Mouse (Mus musculus) macrophage (primary cell): ENCODE results near the gene Appbp2. TPM values are rescaled to one million over a fixed set of nuclear protein-coding genes. Genes with fewer than 3 reads are reported as not detected.
"Not testable (repeated sequence)": the region's sequence is repeated elsewhere in the genome, so short reads cannot be mapped to it uniquely, and the experiment has no call there.

Experiments
- H3K27ac ChIP-seq: fragments of 350-480 bp; formaldehyde crosslinking; 2 replicates; pipeline ENCODE4 v1.9.0; 2021
- H3K36me3 ChIP-seq: fragments of 350-480 bp; formaldehyde crosslinking; 2 replicates; pipeline ENCODE4 v1.9.0; 2021; ENCODE audit errors: inconsistent target
- H3K4me3 ChIP-seq: fragments of 350-480 bp; formaldehyde crosslinking; 2 replicates; pipeline ENCODE4 v1.9.0; 2021; ENCODE audit errors: inconsistent target
- H3K79me2 ChIP-seq: fragments of 350-480 bp; formaldehyde crosslinking; 2 replicates; pipeline ENCODE4 v1.9.0; 2021; ENCODE audit errors: inconsistent target
- WGBS: methylation state at CpG from one replicate; pipeline ENCODE4 v1.1.7; 2026; ENCODE audit warnings: inconsistent platforms; ENCODE audit not compliant: missing documents; 5-methylcytosine and 5-hydroxymethylcytosine counted together
- polyA plus RNA-seq: library from polyadenylated mRNA; stranded (reverse); fragments of 250-400 nt; gene quantifications from 3 replicates; pipeline ENCODE4 v1.2.4, GENCODE M21; 2018; ENCODE audit warnings: inconsistent platforms

The Appbp2 gene
- polyA plus RNA-seq, 1 experiment from 2014 or later: 13.8 TPM

- WGBS: 88% methylated on average over 1 of the region's 1 CpGs
- not testable (repeated sequence) for H3K79me2 ChIP-seq, H3K4me3 ChIP-seq, H3K27ac ChIP-seq, H3K36me3 ChIP-seq
Observed at GRCm38 (mm10) chr11:85163014-85163413, 71.9 kb downstream of the Appbp2 start.

DNA sequence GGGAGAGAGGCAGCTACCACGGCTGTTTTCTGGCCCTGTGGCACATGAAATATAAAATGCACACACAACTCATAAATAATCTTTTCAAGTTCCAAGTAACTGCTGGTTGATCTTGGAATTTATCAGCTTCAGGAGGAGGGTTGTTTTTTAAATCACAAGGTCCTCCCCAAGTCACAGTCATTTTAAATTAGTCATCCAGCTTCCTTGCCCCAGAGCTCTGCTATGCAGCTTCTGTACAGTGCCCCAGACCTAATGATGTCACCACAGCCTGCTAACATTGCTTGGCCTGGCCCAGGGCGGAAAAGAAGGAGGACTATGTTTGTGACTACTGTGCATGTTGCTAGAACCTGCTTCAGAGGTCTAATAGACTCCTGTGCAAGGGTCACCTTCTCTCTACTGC is 77.6 kb downstream of the Appbp2 start:
- no peak overlapping the region for H3K4me3 ChIP-seq
- H3K79me2 ChIP-seq: no peaks in the 10 kb centered on the region
- 61% methylated on average over 2 of the region's 2 CpGs for WGBS
- H3K27ac ChIP-seq: no peak overlapping the region
- H3K36me3 ChIP-seq: no peaks in the 10 kb centered on the region

- Histone ChIP-seq H3K36me3 (no peaks in the 10 kb centered on the region), H3K27ac (no peak overlapping the region)
- 89% methylated on average over 2 of the region's 2 CpGs for WGBS
Observed at GRCm38 (mm10) chr11:85152256-85152930, 82.5 kb downstream of the Appbp2 start.

GRCm38 (mm10) chr11:85139581-85140540 is 95.1 kb downstream of the Appbp2 start, which contains the start of gene Usp32:
Usp32 (minus strand) TSS chr11:85140161.
- Histone ChIP-seq H3K4me3 (peak within 1 kb of the TSS; percentile 93), H3K27ac (peak within 1 kb of the TSS; percentile 86), H3K79me2 (peaks cover 46% of the 10 kb centered on the region), H3K36me3 (no peaks in the 10 kb centered on the region)
- under 1% methylated on average over 50 of the region's 94 CpGs for WGBS

More at GRCm38 (mm10) chr11:85152256-85152930, 82.5 kb downstream of the Appbp2 start:
- no peak overlapping the region for H3K4me3 ChIP-seq
- H3K79me2 ChIP-seq: no peaks in the 10 kb centered on the region

DNA sequence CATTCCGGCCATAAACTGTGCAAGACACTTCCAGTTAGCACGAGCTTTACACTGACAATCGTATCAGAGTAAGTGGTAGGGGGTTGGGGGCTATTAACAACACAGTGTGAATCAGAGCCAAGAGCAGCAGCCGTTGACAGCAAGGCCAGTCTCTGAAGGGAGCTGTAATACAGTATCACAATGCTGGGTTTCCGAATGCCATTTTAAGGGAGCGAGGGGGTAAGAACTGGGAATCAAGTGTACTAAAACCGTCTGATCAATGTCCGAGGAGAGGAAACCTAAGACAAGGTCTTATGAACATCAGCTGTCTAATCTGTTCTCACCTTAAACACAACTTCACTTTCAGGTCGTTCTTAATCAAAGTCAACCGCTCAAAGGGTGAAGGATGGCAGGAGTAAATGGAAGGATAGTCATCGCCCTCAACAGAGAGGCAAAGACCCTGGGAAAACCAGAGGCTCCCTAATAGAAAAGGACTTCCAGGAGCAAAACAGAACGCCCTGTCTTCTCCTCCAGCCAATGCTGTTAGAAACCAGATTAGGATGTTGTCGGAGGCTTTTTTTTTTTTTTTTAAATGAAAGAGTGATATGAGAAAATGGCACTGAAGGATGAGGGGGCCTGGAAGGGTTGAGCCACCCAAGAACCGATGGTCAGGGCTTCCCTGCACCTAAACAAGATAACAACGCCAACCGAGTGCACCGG is 96.0 kb downstream of the Appbp2 start:
- H3K27ac ChIP-seq: peak overlapping the region; percentile 15; the same call in 1 of the 2 replicates
- 7% methylated on average over 17 of the region's 17 CpGs for WGBS

More for the DNA sequence above, 96.0 kb downstream of the Appbp2 start:
- H3K79me2 ChIP-seq: peaks cover 56% of the 10 kb centered on the region
- no peaks in the 10 kb centered on the region for H3K36me3 ChIP-seq
- peak overlapping the region; percentile 79 for H3K4me3 ChIP-seq

Other genes with a start within 250 kb of the Appbp2 start
- gene Usp32, start 95.0 kb downstream of the Appbp2 start, polyA plus RNA-seq: 10.5 to 20.3 TPM (median 17.3 TPM) in 3 replicates
- not detected in 3 replicates for gene 1700125H20Rik, start 64.7 kb downstream of the Appbp2 start, polyA plus RNA-seq
- 5.7 to 10.9 TPM (median 7.2 TPM) in 3 replicates for gene Ppm1d, start 76.1 kb upstream of the Appbp2 start, polyA plus RNA-seq
- gene Bcas3, start 118.0 kb upstream of the Appbp2 start, polyA plus RNA-seq: 11.9 to 28.7 TPM (median 26.9 TPM) in 3 replicates